Mouse (Mus musculus) lung, postnatal 0 days (tissue): ENCODE measurements at regions not wholly inside any gene's neighbourhood (a gene's known extent, or its start where the extent isn't known, plus 50 kb on each side); places are given as distances from the start of the nearest gene placed in this dataset.

Source experiments
- CTCF ChIP-seq: IDR thresholded peaks from 2 replicates; pipeline ENCODE4 v1.5.1; 2016; ENCODE audit warnings: antibody characterized with exemption, mild to moderate bottlenecking
- EP300 ChIP-seq: IDR thresholded peaks from 2 replicates; pipeline ENCODE4 v1.6.1; 2016; ENCODE audit warnings: antibody characterized with exemption, mild to moderate bottlenecking, control low read depth

DNA sequence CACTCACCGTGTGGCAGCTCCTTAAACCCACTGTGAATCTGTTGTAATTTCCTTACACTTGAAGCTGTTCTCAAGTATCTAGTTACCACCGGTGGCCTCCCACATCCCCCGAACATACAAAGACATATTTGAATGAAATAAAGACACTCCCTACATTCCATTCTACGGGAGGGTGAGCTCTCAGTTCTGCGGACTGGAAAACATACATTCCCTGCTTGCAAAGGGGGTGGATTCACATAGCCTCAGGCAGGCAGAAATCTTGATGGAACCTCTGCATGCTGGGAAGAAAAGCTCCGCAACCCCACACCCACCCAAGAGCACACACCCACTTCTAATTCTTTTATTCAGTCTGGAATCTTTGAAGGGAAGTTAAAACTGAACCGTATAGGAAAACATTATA, 136.0 kb downstream of the Lca5 start:
- TF ChIP-seq CTCF: no peak
- TF ChIP-seq EP300: no peak
